Mouse (Mus musculus) adrenal gland, postnatal 4 days (tissue): ENCODE measurements around the gene Mapt. TPM values are rescaled to one million over a fixed set of nuclear protein-coding genes. Genes with fewer than 3 reads are reported as not detected.

Source experiments
- DNase-seq, 2 experiments: peaks; one replicate each; pipeline ENCODE4 v3.0.0; 2021 to 2022; ENCODE audit warnings: low spot score in 2 of 2, mixed read lengths in 2 of 2
- total RNA-seq, 2 experiments: library from RNA; stranded (reverse); gene quantifications; 2 replicates each; pipeline ENCODE4 v1.2.3; 2021

Mapt gene
- total RNA-seq, 2 experiments from 2014 or later = 105 to 107 TPM

DNA sequence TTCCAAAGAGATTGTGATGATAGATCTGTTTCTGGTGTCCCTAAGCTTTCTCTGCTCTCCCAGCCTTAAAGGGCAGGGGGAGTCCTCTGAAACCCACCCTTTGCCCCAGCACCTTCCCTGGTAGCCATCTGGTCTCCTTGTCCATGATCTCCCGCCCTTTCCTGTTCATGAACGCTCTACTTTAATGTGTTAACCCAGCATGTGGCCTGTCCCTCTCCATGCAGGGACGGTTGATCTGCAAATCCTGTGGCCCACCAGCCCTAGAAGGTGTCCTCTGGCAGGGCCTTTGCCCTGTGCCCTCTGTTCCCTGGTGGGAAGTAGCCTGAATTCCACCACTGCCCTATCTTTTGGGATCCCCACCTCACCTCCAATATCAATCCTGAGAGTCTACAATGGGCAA, 39.3 kb downstream of the Mapt start:
- no peak for DNase-seq

DNA sequence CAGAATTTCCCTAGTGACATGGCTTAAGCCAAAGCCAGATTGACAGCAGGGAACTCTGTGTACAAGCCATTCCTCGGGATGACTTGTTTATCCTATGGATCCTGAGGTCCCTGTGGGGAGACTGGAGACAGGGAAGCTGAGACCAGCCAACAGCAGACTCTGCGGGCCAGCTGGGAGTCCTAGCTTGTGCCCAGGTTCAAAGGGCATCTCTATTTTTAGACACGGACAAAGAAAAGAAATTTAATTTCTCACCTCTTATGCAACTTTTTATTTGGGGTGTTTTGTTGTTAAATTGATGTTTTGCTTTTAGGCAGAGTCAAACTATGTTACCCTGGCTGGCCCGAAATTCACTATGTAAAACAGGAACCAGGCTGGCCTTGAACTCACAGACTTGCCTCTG, 39.7 kb downstream of the Mapt start:
- DNase-seq = no peak

DNA sequence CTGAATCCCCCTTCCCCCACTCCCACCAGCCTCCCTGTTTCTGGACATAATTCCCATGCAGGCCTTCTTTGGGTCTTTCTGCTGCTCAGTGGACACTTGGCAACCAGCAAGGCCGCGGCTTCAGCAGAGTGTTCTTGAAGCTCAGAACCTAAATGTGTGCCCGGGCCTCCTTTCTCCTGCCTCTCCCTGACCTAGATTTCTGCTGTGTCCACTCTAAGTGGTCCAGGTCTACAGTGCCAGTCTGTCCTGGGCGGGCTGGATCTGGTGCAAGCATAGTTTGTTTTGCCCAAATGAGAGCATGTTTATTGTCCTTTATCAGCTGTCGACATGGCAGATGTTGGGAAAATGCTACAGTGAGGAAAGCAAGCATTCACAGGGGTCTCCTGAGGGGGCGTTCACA, 40.7 kb downstream of the Mapt start:
- no peak for DNase-seq

DNA sequence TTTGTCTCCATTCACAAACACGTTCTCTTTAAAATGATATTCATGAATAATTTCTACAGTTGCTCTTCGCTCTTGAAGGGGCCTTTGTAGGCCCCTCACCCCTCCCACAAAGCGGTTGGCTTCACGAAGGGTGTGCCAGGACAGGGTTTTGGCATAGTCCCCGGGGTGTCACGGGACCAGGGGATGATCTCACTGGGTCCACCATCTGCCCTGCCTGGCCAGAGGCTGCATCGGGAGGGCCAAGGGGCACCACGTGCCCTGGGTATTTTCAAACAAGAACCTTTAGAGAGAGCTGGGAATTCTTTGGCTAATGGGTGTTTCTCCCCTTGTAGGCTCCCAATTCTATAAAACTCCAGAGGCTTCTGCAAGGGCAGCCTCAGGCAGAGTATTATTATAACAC, 41.2 kb downstream of the Mapt start:
- DNase-seq = no peak

DNA sequence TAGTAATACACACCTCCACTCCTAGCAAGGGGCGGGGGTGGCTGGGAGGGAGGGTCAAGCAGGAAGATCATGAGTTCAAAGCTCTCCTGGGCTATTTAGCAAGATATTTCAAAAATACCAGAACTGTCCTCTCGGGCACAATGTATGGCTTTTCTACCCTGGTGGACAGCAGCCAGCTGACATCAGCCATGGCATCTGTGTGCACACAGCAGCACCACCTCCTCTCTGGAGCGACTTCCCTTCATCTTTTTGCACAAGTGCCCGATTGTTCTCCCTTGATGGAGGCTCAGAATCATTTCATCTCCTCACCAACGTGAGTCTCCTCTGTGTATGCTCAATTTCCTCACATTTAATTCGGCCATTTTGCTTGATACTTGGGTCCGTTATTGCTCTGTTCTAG, 44.6 kb downstream of the Mapt start:
- DNase-seq = no peak

DNA sequence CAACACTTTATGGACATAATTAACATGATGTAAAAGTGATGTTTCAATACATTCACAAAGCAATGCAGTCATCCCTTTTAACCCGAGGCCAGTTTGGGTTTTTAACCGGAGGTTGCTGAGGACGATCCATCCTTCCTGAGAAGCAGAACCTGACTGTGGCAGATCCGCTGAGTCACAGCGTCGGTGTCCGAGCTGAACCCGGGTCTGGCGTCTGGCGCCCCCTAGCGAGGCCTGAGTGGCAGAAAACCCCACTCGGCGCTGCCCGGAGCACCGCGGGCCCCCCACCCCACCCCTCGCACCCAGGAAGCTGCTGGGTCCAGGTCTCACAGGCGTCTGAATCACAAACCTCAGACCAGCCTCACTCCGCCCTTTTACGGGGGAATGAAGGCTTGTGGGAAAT, 47.0 kb downstream of the Mapt start:
- DNase-seq = peak; percentile 48 to 65

DNA sequence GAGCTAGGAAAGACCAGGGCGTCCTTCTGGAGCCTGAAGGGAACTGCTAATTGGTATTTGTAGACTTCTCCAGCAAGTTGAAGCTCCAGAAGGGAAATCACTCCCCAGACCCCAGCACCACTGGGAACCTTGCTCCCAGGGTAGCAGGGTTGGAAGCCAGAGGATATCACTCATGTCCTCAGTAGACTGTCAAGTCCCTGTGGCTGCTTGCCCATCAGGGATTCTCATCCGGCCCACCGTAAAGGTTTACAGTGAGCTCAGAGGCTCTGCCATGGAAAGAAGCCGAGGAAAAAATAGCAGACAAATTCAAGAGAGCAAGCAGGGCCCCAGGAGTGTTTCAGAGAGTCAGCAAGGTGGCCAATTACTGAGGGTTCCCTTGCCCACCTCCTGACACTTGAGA, 47.9 kb downstream of the Mapt start:
- DNase-seq = no peak

DNA sequence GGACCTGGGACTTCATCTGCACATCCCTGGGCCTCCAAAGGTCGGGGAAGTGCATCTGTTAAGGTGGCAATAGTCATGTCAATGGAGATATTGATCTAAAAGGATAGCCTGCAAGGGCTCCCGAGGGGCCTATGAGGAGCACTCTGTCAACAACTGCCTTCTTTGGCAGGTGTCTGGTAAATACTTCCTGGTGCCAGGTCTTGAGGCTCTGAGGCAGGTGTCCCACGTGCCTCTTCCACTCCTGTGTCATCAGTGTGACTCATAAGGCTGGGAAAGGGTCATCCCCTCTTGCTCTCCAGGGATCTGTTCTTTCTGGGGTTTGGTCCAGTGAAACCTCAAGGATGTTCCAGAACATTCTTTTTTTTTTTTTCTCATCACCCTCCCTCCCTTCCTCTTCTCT, 48.3 kb downstream of the Mapt start:
- no peak for DNase-seq

DNA sequence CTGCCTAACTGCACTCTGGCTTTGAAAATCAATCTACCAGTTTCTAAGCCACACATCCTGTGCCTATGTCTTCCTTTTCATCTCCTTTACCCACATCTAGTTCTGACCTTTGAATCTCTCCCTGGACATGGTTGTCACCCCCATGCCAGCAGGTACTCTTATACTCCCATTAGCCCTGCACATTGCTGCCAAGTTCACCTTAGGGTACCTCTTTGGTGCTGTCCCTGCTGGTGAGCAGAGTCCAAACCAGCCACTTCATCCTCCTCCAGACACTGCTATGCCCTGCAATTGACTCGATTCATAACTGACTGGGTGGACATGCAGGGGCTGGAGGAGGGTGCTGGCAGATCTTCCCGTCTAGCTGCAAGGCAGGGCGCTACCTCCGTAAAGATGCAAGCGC, 50.3 kb downstream of the Mapt start:
- no peak for DNase-seq

DNA sequence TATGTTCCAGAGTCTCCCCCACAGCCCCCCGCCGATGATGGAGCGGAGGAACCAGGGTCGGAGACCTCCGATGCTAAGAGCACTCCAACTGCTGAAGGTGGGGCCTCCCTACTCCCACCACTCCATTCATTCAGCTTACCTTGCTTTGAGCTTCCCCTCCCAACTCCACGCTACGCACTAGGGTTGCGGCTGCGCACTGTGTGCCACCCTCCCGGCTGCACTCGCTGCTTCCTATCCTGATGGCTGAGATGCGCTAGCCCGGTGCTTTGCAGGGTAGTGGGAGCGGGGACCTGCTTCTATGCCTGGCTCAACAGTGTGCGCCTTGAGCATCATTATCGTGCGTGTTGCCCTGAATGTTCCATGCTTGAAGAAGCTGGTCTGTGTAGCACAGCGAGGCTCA, 55.9 kb downstream of the Mapt start:
- no peak for DNase-seq

DNA sequence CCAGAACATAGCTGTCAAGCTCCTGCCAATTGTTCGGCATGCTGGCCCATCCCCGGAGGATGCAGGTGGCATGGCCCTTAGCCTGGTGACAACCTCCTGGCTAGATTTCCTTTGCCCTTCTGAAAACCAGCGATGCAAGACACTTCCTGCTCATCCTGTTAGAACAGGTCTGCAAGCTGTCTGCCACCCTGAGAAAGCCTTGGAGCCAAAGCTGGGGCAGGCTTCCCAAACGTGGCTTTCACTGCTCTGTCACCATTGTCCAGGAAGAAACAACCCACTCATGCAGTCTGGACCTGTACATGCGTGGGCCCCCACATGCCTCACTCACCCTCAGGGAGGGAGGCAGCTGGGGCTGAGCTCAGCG, 57.6 kb downstream of the Mapt start:
- no peak for DNase-seq

DNA sequence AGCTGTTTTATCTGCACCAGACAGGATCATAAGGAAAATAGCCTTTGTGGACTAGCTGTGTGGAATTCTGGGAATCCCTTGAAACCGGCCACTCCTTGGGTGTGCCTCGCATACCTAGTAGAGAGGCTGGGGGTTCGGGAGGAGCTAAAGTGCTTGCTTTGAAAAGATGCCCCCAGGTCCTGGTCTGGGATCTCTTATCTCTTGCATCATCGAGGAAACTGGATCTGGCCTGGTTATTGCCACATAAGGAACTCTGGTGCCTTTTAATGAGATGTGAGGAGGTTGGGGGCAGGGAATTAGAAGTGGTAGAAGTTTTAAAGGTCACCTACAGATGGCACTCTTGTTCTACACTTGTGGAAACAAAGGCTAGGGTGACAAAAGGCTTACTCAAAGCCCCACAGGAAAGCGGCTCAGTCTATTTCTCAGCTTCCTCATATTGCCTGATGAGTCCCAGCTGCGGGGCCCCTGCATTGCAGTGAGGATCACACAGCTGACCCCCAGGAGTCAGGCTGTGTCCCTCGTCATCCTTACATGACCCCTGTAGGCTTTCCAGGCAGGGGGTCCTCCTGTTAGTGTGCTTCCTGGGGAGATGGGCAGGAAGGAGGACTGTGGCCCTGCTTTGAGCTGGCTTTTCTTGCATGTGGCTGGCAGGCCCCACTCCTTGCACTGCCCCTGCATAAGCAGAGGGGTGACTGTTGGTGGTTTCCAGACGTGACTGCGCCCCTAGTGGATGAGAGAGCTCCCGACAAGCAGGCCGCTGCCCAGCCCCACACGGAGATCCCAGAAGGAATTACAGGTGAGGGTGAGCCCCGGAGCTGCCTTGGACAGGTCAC, 58.2 kb downstream of the Mapt start:
- peak in 1 of 2 experiments; percentile 34 for DNase-seq

DNA sequence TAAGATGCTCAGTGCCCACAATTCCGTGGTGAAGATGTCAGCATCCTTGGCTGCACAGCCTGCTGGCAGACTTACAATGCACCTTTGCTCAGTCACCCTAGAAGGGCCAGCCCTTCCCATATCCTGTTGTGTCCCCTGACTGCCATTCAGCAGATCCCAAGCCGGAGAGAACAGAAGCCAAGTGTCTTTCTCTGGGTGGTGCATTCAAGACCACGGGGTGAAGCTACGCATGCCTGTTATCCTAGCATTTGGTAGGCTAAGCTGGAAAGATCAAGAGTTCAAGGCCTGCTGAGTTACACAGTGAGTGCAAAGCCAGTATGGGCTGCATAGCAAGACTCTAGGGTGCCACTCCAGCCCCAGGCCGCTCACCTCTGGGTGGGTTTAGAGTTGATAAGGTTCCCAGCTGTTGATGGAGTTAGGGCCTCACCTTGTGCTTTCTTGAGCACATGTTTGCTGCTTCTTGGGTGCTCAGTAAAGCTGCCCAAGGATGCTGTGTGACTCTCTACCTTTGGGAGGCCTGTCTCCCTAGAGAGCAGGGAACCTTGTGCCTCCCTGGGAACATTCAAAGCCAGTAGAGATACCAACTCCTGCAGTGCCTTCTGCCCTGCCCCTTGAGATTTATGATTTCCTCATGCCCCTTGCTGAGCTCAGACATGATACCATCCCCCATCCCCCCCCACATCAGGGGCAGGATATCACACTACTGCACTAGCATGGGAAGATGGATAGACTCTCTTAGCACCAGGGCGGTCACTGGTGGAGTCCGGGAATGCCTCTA, 61.4 kb downstream of the Mapt start:
- DNase-seq = no peak

DNA sequence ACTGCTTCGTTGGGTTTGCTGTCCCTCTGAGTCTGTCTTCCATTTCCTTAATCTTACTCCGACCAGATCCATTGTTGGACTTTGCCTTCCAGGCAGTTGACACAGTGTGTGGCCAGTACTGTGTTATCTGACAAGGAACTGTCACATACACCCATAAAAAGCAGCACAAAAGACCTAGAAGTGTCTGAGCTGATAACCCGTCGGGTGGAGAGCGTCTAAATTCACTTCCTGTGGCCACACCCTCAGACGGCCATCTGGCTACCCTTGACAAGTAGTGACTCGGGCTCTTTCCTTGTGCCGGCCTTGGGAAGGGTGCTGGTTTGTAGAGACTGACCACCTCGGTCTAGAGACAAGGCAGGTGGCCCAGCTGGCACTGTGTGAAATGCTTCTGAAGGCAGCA, 62.1 kb downstream of the Mapt start:
- no peak for DNase-seq

DNA sequence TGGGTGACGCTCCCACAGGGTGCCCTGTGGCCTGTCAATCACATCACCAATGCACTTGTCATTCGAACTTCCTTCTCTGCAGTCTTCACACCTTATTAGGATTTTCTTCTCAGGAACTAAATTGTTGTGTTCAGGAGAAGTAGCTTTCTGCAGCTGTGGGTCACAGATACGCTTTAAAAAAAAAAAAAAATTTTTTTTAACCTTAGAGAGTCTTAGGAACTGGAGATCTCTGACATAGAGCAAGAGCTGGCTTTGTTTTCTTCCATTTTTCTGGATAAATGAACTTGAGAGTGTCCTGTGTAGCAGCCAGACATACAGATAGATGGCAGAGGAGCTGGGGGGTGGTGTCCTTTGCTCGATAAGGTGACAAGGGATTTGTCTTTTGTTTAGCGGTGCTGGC, 64.0 kb downstream of the Mapt start:
- DNase-seq = no peak

DNA sequence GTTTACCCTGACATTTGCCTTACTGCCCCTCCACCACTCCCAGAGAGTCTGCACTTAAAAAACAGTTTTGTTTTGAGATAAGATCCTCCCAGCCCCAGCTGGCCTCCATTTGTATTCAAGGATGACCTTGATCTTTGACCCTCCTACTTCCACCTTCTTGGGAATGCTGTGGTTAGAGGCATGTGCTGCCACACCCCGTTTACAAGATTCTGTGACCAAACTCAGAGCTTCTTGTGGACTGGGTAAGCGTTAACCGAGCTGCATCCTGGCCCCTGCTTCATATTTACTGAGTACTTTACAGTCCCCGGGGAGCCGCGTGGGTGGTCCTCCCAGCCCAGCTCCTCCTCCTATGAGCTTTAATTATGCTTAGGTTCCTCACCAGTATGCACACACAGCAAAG, 64.5 kb downstream of the Mapt start:
- no peak for DNase-seq

DNA sequence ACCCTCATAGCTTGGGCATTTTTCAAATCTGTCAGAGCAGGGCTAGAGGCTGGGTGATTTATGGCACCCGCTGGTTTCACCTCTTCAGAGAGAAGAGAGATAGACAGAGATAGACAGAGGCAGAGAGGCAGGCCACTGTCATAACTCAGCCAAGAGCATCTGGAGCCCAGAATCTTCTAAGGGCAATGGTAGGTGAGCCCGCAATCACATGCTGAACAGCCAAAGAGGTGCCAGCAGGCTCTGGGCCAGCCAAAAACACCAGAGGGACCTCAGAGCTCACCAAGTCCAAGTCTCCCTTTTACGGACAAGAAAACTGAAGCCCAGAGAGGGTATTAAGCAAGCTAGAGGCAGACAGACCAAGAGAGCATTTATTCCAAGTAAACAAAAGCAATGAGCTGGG, 66.5 kb downstream of the Mapt start:
- DNase-seq = no peak

DNA sequence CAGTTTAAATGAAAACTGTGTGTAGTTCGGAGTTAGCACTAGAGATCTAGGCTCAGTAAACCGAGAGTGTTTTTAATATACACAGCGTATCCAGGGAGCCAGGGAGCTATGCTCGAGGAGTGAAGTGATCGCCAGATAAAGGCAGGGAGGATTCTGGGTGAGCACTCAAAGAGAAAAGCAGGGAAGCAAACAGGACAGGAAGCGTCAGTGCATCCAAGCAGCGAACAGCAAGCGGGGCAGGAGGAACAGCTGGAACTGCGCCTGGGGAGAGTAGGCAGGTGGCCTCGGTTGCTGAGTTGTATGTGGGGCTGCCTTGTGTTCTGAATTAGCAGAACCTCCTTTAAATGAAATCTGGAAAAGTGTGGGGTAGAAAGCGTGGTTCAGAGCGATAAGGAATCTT, 71.4 kb downstream of the Mapt start:
- no peak for DNase-seq

DNA sequence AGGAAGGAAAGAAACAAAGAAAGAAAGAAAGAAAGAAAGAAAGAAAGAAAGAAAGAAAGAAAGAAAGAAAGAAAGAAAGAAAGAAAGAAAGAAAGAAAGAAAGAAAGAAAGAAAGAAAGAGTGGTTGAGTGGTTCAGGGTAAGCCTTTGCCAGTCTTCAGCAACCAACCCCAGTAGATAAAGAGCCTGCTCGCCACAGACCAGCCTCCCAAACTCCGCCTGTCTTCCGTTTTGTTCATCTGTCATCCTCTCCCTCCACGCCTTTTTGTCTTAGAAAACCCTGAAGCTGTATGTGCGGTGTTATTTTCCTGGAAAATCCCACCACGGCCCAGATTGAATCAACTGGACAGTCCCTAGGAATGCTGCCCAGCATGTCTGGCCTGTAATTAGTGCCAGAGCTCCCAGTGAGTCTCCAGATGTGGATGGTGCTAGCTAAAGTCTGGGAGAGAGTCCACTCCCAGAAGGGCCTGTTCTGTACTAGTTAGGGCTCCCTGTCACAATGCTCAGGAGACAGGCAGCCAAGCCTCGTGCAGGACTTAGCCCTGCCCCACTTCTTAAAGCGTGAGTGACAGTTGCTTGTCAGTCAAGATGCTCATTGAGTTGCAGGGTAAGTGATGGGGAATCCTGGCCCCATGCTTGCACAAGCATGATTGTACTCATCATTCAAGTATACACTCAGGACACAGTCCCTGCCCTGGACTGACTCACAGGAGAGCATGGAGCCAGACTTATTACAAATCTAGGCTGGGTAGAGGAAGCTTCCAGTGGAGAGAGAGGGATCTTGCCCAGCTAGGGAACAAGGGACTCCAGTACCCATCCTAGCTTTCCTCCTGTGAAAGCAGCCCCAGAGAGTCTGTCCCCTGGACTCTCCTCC, 72.1 kb downstream of the Mapt start:
- no peak for DNase-seq

DNA sequence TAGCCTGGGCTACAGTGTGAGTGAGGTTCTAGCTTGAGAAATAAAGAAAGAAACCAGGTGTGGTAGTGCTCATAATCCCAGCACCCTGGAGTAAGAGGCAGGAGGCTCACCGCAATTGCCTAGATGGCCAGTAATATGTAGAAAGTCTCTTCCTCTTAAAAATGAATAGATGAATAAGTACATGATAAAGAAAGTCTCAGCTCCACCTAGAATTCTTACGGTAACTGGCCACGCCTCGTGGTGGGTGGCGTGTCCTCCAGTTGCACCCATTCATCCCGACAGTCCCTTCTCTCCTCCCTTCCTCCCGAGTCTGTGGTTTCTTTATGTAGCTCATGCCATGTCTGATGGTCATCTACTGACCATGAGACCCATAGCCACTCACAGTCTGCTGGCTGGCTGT, 74.5 kb downstream of the Mapt start:
- no peak for DNase-seq

DNA sequence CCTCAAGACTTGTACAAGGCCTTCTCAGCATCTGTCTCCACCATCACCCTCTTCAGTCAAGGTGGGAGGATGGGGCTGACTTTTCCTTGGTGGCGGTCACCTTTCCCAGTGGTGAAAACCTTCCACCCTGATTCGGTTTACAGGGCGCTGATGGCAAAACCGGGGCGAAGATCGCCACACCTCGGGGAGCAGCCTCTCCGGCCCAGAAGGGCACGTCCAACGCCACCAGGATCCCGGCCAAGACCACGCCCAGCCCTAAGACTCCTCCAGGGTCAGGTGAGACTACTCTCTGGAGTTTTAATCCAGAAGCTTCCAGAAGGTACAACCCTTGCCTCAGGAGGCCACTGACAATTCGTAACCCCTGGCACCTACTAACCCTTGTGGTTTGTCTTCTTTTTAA, 75.3 kb downstream of the Mapt start:
- no peak for DNase-seq

DNA sequence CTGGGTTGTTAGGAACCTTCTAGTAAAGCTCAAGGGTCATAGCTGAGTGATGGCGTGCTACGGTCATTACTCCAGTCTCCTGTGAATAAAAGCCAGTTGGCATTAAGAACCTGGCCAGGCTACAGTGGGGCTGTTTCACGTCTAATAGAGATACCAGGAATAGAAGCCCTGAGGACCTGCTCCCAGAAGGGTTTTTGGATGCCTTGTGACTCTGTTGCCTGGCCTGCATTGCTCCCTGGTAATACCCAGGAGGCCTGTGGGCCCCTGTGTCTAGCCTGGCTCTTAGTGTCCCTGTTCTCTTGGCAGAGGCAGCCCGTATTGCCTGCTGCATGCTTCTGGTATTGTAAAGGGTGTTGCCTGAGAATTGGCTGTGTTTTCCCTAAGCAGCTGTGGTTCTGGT, 75.9 kb downstream of the Mapt start:
- no peak for DNase-seq
